In the genomic region with DNA sequence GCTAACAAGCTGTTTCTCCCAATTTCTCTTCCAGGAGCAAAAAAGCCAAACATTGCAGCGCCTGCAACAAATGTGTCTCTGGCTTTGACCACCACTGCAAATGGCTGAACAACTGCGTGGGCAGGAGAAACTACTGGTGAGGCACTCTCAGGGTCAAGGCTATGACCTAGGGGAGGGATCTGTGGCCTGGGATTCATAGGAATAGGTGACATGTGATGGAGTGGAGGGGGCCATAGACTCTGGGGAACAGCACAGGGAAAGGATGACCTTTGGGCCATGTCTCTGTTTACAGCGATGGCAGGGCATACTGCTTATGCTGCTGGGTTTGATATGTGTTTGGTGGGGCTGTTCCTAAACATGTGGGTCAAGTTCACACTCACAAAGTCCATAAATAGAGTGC, we compare ENCODE assay signal across 27 mouse cellular contexts. TPM values are rescaled to one million over a fixed set of nuclear protein-coding genes. Genes with fewer than 3 reads are reported as not detected.
"Had no signal": no experiment of that assay in that cellular context is flagged by ENCODE, and none has a peak within 500 bp of the region (broad histone marks: within the 10 kb centered on the region; RNA-seq: fewer than 3 reads in every experiment).

No protein-coding gene starts in this region.

- H3K9me3 ChIP-seq: limb, embryonic 15.5 days; liver, embryonic 13.5 days; midbrain, embryonic 10.5 days; midbrain, embryonic 12.5 days; neural tube, embryonic 13.5 days; neural tube, embryonic 15.5 days had no signal

- H3K27me3 ChIP-seq: limb, embryonic 15.5 days; midbrain, embryonic 12.5 days; neural tube, embryonic 13.5 days; neural tube, embryonic 15.5 days had no signal

- H3K4me2 ChIP-seq: limb, embryonic 15.5 days; liver, embryonic 13.5 days; lung, embryonic 14.5 days; midbrain, embryonic 12.5 days; neural tube, embryonic 13.5 days; neural tube, embryonic 15.5 days had no signal

- H3K4me1 ChIP-seq: limb, embryonic 15.5 days; midbrain, embryonic 10.5 days; midbrain, embryonic 12.5 days; neural tube, embryonic 13.5 days had no signal

- DNase-seq: liver, embryonic 13.5 days; lung, embryonic 14.5 days; midbrain, embryonic 14.5 days; retina, postnatal 1 day; right cerebral cortex, adult 18-20 months; right cerebral cortex, postnatal 25 days; right cerebral cortex, postnatal 4 days; spleen, adult 18-20 months; thymus, adult 18-20 months; thymus, postnatal 14 days; thymus, postnatal 36 days had no signal

- H3K4me3 ChIP-seq: limb, embryonic 15.5 days; liver, embryonic 13.5 days; midbrain, embryonic 10.5 days; midbrain, embryonic 12.5 days; myocyte; neural tube, embryonic 13.5 days; neural tube, embryonic 15.5 days had no signal

- H3K9ac ChIP-seq: limb, embryonic 15.5 days; liver, embryonic 13.5 days; lung, embryonic 14.5 days; midbrain, embryonic 12.5 days; neural tube, embryonic 13.5 days; neural tube, embryonic 15.5 days had no signal

- ATAC-seq: midbrain, embryonic 16.5 days had no signal

- H3K27ac ChIP-seq: limb, embryonic 15.5 days; liver, embryonic 13.5 days; midbrain, embryonic 10.5 days; midbrain, embryonic 12.5 days; neural tube, embryonic 13.5 days; neural tube, embryonic 15.5 days had no signal

- H3K36me3 ChIP-seq: limb, embryonic 15.5 days; liver, embryonic 13.5 days; midbrain, embryonic 10.5 days; midbrain, embryonic 12.5 days; neural tube, embryonic 13.5 days; neural tube, embryonic 15.5 days had no signal

RNA-seq across cellular contexts. Expression of a gene that starts 10.9 kb away (rescaled TPM):
- total RNA-seq: liver, adult 2 months; megakaryocyte, adult 5-6 weeks; megakaryocyte-erythroid progenitor cell, adult 5-6 weeks had no signal
- polyA plus RNA-seq: limb, embryonic 15.5 days; liver, adult 2 months; liver, embryonic 13.5 days; lung, embryonic 14.5 days; lung, embryonic 16.5 days; midbrain, embryonic 10.5 days; midbrain, embryonic 12.5 days; midbrain, embryonic 14.5 days; midbrain, embryonic 16.5 days; myocyte; neural tube, embryonic 11.5 days; neural tube, embryonic 13.5 days; neural tube, embryonic 15.5 days; small intestine, adult 2 months; stomach, embryonic 14.5 days; stomach, embryonic 16.5 days; thymus, postnatal 0 days had no signal

RNA-seq across cellular contexts. Expression of a gene that starts 34.7 kb away (rescaled TPM):
- polyA plus RNA-seq: myocyte had no signal
